Mouse (Mus musculus) forebrain, embryonic 15.5 days (tissue): ENCODE results near the gene Wdr19. TPM values are rescaled to one million over a fixed set of nuclear protein-coding genes. Genes with fewer than 3 reads are reported as not detected.

Experiments
- polyA plus RNA-seq: library from polyadenylated mRNA; unstranded; fragments of >200 nt; fragmentation: Nextera tagmentation; extraction: Ambion mirVana; gene quantifications from 2 replicates; pipeline ENCODE4 v1.2.1, GENCODE M21; 2015

The Wdr19 gene
- polyA plus RNA-seq, 1 experiment from 2014 or later, result 10.4 TPM

Other genes starting within 250 kb of the Wdr19 start
- 0.31 and 0.46 TPM in 2 replicates for gene Tlr6, start 239.6 kb upstream of the Wdr19 start, polyA plus RNA-seq
- gene Fam114a1, start 229.6 kb upstream of the Wdr19 start, polyA plus RNA-seq, result 5.5 and 7.5 TPM in 2 replicates
- gene Tmem156, start 107.6 kb upstream of the Wdr19 start, polyA plus RNA-seq, result 0.11 and 0.13 TPM in 2 replicates
- 59.0 and 60.4 TPM in 2 replicates for gene Klhl5, start 92.2 kb upstream of the Wdr19 start, polyA plus RNA-seq
- 44.2 and 46.5 TPM in 2 replicates for gene Rfc1, start 136.0 kb downstream of the Wdr19 start, polyA plus RNA-seq
- 0.08 TPM in 1 of 2 replicates, not detected in the other for gene Klb, start 148.6 kb downstream of the Wdr19 start, polyA plus RNA-seq
- gene Rpl9, start 191.7 kb downstream of the Wdr19 start, polyA plus RNA-seq, result 635 and 693 TPM in 2 replicates
- 62.5 and 69.0 TPM in 2 replicates for gene Lias, start 191.8 kb downstream of the Wdr19 start, polyA plus RNA-seq
- 60.4 and 60.7 TPM in 2 replicates for gene Ugdh, start 236.3 kb downstream of the Wdr19 start, polyA plus RNA-seq